Mouse (Mus musculus): ENCODE data around the gene Cyb5d2. TPM values are rescaled to one million over a fixed set of nuclear protein-coding genes. Genes with fewer than 3 reads are reported as not detected.

Gene Cyb5d2
- polyA plus RNA-seq (2016; fragmentation: Nextera tagmentation; extraction: Ambion mirVana), result 5.5 and 6.2 TPM in 2 replicates

DNA sequence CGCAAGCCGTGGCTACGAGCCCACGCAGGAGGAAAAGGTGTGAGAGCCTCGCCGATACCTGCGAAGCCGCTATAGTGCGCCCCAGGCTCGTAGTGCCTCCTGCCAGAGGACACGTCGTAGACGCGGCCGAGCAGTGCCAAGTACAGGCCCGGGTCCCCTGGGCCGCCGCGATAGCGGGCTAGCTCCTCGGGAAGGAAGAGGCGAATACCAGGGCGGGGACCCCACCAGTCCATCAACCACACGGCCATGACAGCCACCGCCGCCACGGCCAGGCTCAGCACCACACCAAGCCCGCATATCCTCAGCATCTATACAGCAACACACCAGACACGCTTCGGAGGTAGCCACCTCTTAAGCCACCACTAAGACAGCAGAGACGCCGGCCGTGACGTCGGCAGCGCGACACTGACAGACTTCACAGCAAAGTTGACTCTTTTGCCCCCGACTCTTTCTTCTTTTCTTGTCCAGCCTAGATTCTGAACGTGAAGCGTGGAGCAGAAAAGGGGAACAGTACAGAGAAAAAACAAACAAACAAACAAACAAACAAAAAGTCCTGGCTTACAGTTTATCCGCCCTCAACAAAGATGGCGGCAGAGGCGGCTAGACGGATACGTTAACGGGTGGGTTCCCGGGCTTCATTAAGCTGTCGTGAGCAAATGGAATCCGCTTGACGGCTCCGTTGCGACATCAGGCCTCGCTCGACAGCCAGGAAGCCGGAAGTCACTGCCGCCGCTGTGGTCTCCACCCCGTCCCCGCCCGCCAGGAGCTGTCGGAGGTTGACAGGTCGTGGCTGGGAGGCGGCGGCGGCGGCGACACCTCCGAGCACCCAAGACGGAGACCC lies at the start of gene Cyb5d2, which contains the start of gene Zzef1:
Gene Cyb5d2, minus strand, starts transcription at position 688 of the 841 bp plus-strand sequence.
Gene Zzef1, plus strand, starts transcription at position 772 of the 841 bp plus-strand sequence.
- Histone ChIP-seq H3K9ac (peak within 1 kb of the TSS; percentile 85), H3K4me1 (peaks cover 8% of the 10 kb centered on the region), H3K4me3 (peak within 1 kb of the TSS; percentile 99), H3K27ac (peak within 1 kb of the TSS; percentile 67), H3K4me2 (replicated peaks) (peak within 1 kb of the TSS; percentile 92), H3K27me3 (replicated peaks) (no peaks in the 10 kb centered on the region), H3K36me3 (no peaks in the 10 kb centered on the region), H3K9me3 (no peaks in the 10 kb centered on the region)
- ATAC-seq (ENCODE audit: low FRiP score, low read depth), result peak; percentile 92
- WGBS, result under 1% methylated on average over 69 of the region's 69 CpGs

DNA sequence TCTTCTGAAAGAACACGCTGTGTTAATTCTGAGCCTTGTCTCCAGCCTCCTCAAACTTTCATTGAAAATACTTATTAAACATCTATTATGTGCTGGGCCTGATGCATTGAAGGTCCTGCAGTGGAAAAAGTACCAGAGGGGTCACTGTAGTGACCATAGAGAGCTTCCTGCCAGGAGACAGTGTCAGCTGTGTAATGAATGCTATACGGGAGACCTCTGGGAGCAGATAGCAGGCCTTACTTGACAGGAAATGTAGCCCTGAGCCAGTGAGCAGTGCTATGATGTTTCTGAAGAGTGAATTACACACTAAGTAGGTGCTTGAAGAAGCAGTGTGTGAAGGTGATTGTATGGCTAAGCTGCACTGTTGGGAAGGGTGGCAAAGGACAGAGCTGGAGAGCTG lies 49.6 kb upstream of the Cyb5d2 start:
- WGBS, result 92% methylated on average over 2 of the region's 2 CpGs

DNA sequence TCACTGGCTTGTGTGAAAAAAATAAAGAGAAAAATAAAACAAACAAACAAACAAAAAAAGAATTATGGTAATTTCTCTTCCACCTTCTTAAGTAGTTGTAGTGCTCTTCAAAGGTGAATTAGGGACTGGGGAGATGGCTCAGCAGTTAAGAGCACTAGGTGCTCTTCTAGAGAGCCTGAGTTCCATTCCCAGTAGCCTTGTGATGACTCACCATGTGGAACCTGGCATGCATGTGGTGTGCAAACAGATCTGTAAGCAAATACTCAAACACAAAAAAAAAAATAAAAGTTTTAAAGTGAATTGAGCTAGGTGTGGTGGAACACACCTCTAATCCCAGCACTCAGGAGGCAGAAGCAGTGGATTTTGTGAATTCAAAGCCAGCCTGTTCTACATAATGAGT lies 47.6 kb upstream of the Cyb5d2 start:
- no peaks in the 10 kb centered on the region for H3K4me1 ChIP-seq
- no peak overlapping the region for H3K4me3 ChIP-seq
- H3K4me2 ChIP-seq (replicated peaks), result no peak overlapping the region
- no peak overlapping the region for H3K27ac ChIP-seq
- no peaks in the 10 kb centered on the region for H3K9me3 ChIP-seq
- H3K27me3 ChIP-seq (replicated peaks), result no peaks in the 10 kb centered on the region
- H3K9ac ChIP-seq, result no peak overlapping the region
- ATAC-seq (ENCODE audit: low FRiP score, low read depth), result no peak
- H3K36me3 ChIP-seq, result peaks cover 38% of the 10 kb centered on the region

More for the DNA sequence above, 49.6 kb upstream of the Cyb5d2 start:
- H3K36me3 ChIP-seq, result peaks cover 44% of the 10 kb centered on the region
- H3K4me2 ChIP-seq (replicated peaks), result no peak overlapping the region
- H3K4me1 ChIP-seq, result no peaks in the 10 kb centered on the region
- no peaks in the 10 kb centered on the region for H3K27me3 ChIP-seq (replicated peaks)
- H3K9ac ChIP-seq, result no peak overlapping the region
- H3K27ac ChIP-seq, result no peak overlapping the region
- no peak overlapping the region for H3K4me3 ChIP-seq
- H3K9me3 ChIP-seq, result no peaks in the 10 kb centered on the region
- no peak for ATAC-seq (ENCODE audit: low FRiP score, low read depth)

GRCm38 (mm10) chr11:72842731-72843130 lies 46.8 kb upstream of the Cyb5d2 start:
- Histone ChIP-seq H3K36me3 (peaks cover 30% of the 10 kb centered on the region), H3K4me2 (replicated peaks) (no peak overlapping the region), H3K27me3 (replicated peaks) (no peaks in the 10 kb centered on the region), H3K27ac (no peak overlapping the region), H3K4me3 (no peak overlapping the region), H3K9ac (no peak overlapping the region), H3K9me3 (no peaks in the 10 kb centered on the region), H3K4me1 (no peaks in the 10 kb centered on the region)
- 89% methylated on average over 3 of the region's 3 CpGs for WGBS
- no peak for ATAC-seq (ENCODE audit: low FRiP score, low read depth)

DNA sequence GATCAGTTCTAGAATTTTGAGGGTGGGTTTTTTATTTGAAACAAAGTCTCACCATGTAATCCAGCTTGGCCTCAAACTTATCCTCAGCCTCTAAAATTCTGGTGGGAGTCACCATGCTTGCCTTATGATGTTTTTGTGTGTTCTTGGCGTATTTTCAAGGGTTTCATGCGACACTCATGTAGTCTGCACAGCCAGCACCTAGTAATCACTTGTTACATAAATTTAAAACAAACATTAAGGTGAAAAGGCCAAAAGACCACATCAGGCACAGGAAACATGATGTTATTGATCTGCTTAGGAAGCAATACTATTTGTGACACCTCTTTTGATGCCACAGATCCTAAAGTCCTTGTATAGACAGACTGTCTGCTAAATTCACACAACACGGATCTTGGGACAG lies 33.9 kb upstream of the Cyb5d2 start:
- no peak overlapping the region for H3K4me3 ChIP-seq
- no peak overlapping the region for H3K9ac ChIP-seq
- WGBS, result 94% methylated on average over 3 of the region's 3 CpGs
- no peak overlapping the region for H3K27ac ChIP-seq
- ATAC-seq (ENCODE audit: low FRiP score, low read depth), result no peak
- H3K27me3 ChIP-seq (replicated peaks), result no peaks in the 10 kb centered on the region
- no peak overlapping the region for H3K4me2 ChIP-seq (replicated peaks)
- peaks cover 61% of the 10 kb centered on the region for H3K36me3 ChIP-seq
- no peaks in the 10 kb centered on the region for H3K4me1 ChIP-seq
- H3K9me3 ChIP-seq, result no peaks in the 10 kb centered on the region

DNA sequence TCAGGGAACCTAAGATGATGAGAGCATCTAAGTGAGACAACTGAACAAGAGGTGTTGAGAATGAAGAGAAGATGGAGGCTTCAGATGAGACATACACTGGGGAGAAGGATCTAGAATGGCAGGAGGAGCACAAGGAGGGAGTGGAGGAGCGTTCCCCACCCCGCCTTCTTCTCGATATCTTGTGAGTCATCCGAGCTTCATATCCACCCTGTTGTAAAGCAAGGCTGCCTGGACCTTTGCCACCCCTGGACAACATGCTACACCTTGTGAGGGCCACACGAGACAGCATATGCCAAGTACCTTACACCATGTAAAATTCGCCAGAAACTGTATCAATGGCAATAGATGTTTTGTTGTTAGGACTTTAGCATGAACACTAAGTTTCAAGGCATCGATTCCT lies 25.1 kb upstream of the Cyb5d2 start:
- ATAC-seq (ENCODE audit: low FRiP score, low read depth), result no peak
- Histone ChIP-seq H3K27me3 (replicated peaks) (no peaks in the 10 kb centered on the region), H3K9ac (no peak overlapping the region), H3K9me3 (no peaks in the 10 kb centered on the region), H3K27ac (no peak overlapping the region), H3K4me2 (replicated peaks) (no peak overlapping the region), H3K36me3 (peaks cover 35% of the 10 kb centered on the region), H3K4me3 (no peak overlapping the region), H3K4me1 (no peaks in the 10 kb centered on the region)
- 97% methylated on average over 7 of the region's 7 CpGs for WGBS

GRCm38 (mm10) chr11:72818067-72818466 lies 22.1 kb upstream of the Cyb5d2 start:
- H3K9ac ChIP-seq, result no peak overlapping the region
- no peaks in the 10 kb centered on the region for H3K9me3 ChIP-seq
- no peaks in the 10 kb centered on the region for H3K27me3 ChIP-seq (replicated peaks)
- no peak overlapping the region for H3K4me2 ChIP-seq (replicated peaks)
- H3K36me3 ChIP-seq, result peaks cover 24% of the 10 kb centered on the region
- H3K4me1 ChIP-seq, result no peaks in the 10 kb centered on the region
- ATAC-seq (ENCODE audit: low FRiP score, low read depth), result no peak
- H3K27ac ChIP-seq, result no peak overlapping the region
- 92% methylated on average over 7 of the region's 7 CpGs for WGBS
- H3K4me3 ChIP-seq, result no peak overlapping the region

- Histone ChIP-seq H3K4me1 (no peaks in the 10 kb centered on the region), H3K4me2 (replicated peaks) (no peak overlapping the region), H3K36me3 (peaks cover 19% of the 10 kb centered on the region), H3K4me3 (no peak overlapping the region), H3K9ac (no peak overlapping the region), H3K27ac (no peak overlapping the region), H3K9me3 (no peaks in the 10 kb centered on the region), H3K27me3 (replicated peaks) (no peaks in the 10 kb centered on the region)
- ATAC-seq (ENCODE audit: low FRiP score, low read depth), result no peak
- 96% methylated on average over 1 of the region's 1 CpGs for WGBS
Observed at GRCm38 (mm10) chr11:72816859-72817258, 20.9 kb upstream of the Cyb5d2 start.

GRCm38 (mm10) chr11:72814188-72814587 lies 18.2 kb upstream of the Cyb5d2 start:
- H3K4me2 ChIP-seq (replicated peaks), result no peak overlapping the region
- no peak overlapping the region for H3K27ac ChIP-seq
- H3K36me3 ChIP-seq, result no peaks in the 10 kb centered on the region
- no peaks in the 10 kb centered on the region for H3K9me3 ChIP-seq
- no peaks in the 10 kb centered on the region for H3K4me1 ChIP-seq
- ATAC-seq (ENCODE audit: low FRiP score, low read depth), result no peak
- no peak overlapping the region for H3K9ac ChIP-seq
- no peaks in the 10 kb centered on the region for H3K27me3 ChIP-seq (replicated peaks)
- no peak overlapping the region for H3K4me3 ChIP-seq
- WGBS, result 76% methylated on average over 2 of the region's 2 CpGs

DNA sequence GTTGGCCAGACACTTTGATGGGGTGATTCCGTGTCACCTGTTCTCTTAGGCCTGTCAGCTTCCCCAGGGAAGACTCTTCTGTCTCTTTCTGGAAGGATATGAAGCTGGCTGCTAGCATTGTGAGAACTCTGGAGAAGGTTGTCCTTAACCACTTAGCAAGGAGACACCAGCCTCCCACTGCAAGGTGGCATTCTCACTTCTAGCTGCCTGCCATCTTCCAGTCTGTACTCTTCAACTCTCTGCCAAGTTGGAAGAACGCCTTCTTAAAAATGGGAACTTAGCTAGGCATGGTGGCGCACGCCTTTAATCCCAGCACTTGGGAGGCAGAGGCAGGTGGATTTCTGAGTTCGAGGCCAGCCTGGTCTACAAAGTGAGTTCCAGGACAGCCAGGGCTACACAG lies 17.7 kb upstream of the Cyb5d2 start:
- no peak overlapping the region for H3K9ac ChIP-seq
- 95% methylated on average over 5 of the region's 5 CpGs for whole genome bisulfite sequencing
- no peaks in the 10 kb centered on the region for H3K4me1 ChIP-seq
- H3K27ac ChIP-seq, result no peak overlapping the region
- no peaks in the 10 kb centered on the region for H3K9me3 ChIP-seq
- no peak overlapping the region for H3K4me2 ChIP-seq (replicated peaks)
- ATAC-seq (ENCODE audit: low FRiP score, low read depth), result no peak
- no peak overlapping the region for H3K4me3 ChIP-seq
- no peaks in the 10 kb centered on the region for H3K36me3 ChIP-seq
- no peaks in the 10 kb centered on the region for H3K27me3 ChIP-seq (replicated peaks)

- 88% methylated on average over 4 of the region's 4 CpGs for WGBS
- Histone ChIP-seq H3K9ac (no peak overlapping the region), H3K4me1 (no peaks in the 10 kb centered on the region)
Observed at GRCm38 (mm10) chr11:72807992-72808391, 12.1 kb upstream of the Cyb5d2 start.

DNA sequence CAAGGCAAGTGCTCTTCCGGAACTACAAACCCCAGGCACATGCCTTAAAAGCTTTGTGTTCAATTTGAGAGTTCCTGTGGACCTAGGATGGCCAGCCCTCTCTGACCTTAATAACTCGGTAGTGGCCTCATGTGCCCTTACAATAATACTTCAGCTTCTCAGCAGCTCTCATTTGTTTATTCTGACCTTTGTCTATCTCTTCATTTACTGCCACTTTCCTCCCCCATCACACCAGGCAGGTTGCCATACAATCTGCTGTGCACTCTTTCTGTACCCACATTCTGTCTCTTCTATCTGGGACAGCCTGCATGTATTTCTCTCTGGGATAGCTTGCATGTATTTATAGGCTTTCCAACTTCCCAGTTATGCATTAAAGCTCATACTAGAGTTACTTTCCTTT lies 10.6 kb upstream of the Cyb5d2 start:
- Histone ChIP-seq H3K27ac (no peak overlapping the region), H3K4me1 (no peaks in the 10 kb centered on the region), H3K9me3 (no peaks in the 10 kb centered on the region), H3K27me3 (replicated peaks) (no peaks in the 10 kb centered on the region), H3K36me3 (no peaks in the 10 kb centered on the region), H3K4me2 (replicated peaks) (no peak overlapping the region), H3K9ac (no peak overlapping the region), H3K4me3 (no peak overlapping the region)
- WGBS, result 77% methylated on average over 2 of the region's 2 CpGs
- ATAC-seq (ENCODE audit: low FRiP score, low read depth), result no peak

More at GRCm38 (mm10) chr11:72807992-72808391, 12.1 kb upstream of the Cyb5d2 start:
- Histone ChIP-seq H3K27ac (no peak overlapping the region), H3K9me3 (no peaks in the 10 kb centered on the region), H3K4me2 (replicated peaks) (no peak overlapping the region), H3K27me3 (replicated peaks) (no peaks in the 10 kb centered on the region), H3K36me3 (no peaks in the 10 kb centered on the region), H3K4me3 (no peak overlapping the region)
- ATAC-seq (ENCODE audit: low FRiP score, low read depth), result no peak

DNA sequence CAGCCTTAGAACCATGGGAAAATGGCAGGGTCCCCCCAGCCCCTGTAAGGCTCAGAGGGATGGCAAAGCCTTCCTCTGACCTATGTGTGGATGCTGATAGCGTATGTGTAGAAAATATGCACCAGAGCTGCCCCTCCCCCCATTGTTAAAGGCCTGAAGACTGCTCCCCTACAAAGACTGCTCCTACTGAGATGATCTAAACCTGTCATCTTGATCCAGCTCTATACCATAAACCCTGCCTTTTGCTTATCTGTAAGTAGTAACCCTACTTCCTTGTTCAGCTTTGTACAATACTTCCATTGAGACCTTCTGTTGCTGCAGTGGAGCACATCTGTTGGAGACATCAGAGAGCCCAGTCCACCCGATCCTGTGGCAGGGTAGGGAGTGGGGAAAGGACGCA lies 9.3 kb upstream of the Cyb5d2 start:
- Histone ChIP-seq H3K27me3 (replicated peaks) (no peaks in the 10 kb centered on the region), H3K4me2 (replicated peaks) (no peak overlapping the region), H3K36me3 (no peaks in the 10 kb centered on the region), H3K27ac (no peak overlapping the region), H3K4me1 (no peaks in the 10 kb centered on the region), H3K9ac (no peak overlapping the region), H3K4me3 (no peak overlapping the region), H3K9me3 (no peaks in the 10 kb centered on the region)
- no peak for ATAC-seq (ENCODE audit: low FRiP score, low read depth)
- WGBS, result 84% methylated on average over 3 of the region's 3 CpGs
